Mouse (Mus musculus) liver, adult 2 months (tissue): Measurements from ENCODE around the gene Rasgrp1.

ENCODE experiments used
- CTCF ChIP-seq: fragments of 200-500 bp; IDR thresholded peaks from 2 replicates; pipeline ENCODE4 v1.5.1; 2011; ENCODE audit warnings: low read depth, low read length, control low read depth
- POLR2A ChIP-seq: fragments of 200-500 bp; IDR thresholded peaks from 2 replicates; pipeline ENCODE4 v1.6.1; 2011; ENCODE audit warnings: low read length, control low read depth; ENCODE audit not compliant: insufficient read depth; ENCODE audit errors: extremely low read depth

DNA sequence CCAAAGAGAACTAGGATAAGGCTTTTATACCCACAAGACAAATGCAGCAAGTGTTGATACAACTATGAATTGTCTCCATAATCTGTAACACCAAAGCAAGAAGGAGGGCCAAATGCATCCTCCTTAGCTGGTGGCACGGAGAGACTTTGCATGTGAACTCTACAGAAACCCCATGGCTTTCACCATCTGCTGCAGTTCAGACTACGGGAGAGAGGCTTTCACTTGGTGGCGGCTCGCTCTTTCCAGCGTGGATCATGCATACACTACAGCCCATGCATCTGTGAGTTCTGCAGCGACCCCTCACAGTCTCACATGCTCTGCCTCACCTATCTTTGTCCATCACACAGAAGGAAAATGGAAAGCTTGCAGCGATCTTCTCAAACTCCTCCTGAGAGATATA, 54.5 kb downstream of the Rasgrp1 start:
- TF ChIP-seq CTCF (no peak), POLR2A (no peak)
